Mouse (Mus musculus): ENCODE data around the gene Prune2. TPM values are rescaled to one million over a fixed set of nuclear protein-coding genes. Genes with fewer than 3 reads are reported as not detected.
A peak's percentile ranks its signal among the peaks of the same experiment; 100 is the strongest.

The Prune2 gene
- polyA plus RNA-seq, 1 experiment from 2014 or later, result 3.1 TPM

DNA sequence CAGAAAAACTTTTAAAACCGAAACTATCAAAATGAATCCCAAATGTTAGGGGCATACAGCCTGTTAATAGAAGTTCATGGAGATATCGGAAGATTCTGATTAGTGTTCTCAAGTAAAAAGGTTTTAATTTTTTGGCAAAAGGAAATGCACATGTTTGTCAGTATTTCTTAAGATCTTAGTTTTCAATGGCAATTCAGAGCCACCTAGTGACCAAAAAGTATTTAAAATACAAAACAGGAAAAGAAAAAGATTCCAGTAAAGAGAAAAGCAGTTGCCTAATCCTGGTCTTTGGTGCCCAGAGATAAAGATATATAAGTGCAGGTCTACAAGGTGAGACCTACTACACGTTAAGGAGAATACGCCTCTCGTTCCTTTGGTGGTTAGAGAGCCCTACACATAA is 115.3 kb downstream of the Prune2 start:
- H3K9ac ChIP-seq, result no peak overlapping the region
- H3K27ac ChIP-seq, result no peak overlapping the region
- no peaks in the 10 kb centered on the region for H3K4me1 ChIP-seq
- 88% methylated on average over 5 of the region's 5 CpGs for WGBS
- H3K4me3 ChIP-seq, result no peak overlapping the region
- ATAC-seq (ENCODE audit: insufficient number of reproducible peaks, insufficient read depth, low FRiP score, low TSS enrichment), result no peak
- H3K4me2 ChIP-seq (replicated peaks), result no peak overlapping the region
- no peaks in the 10 kb centered on the region for H3K36me3 ChIP-seq
- no peaks in the 10 kb centered on the region for H3K9me3 ChIP-seq
- H3K27me3 ChIP-seq, result no peaks in the 10 kb centered on the region

GRCm38 (mm10) chr19:17072245-17072644 is 116.3 kb downstream of the Prune2 start:
- no peaks in the 10 kb centered on the region for H3K27me3 ChIP-seq
- H3K36me3 ChIP-seq, result no peaks in the 10 kb centered on the region
- no peak overlapping the region for H3K4me2 ChIP-seq (replicated peaks)
- H3K27ac ChIP-seq, result no peak overlapping the region
- no peaks in the 10 kb centered on the region for H3K4me1 ChIP-seq
- no peak overlapping the region for H3K9ac ChIP-seq
- ATAC-seq (ENCODE audit: insufficient number of reproducible peaks, insufficient read depth, low FRiP score, low TSS enrichment), result no peak
- 48% methylated on average over 1 of the region's 1 CpGs for WGBS
- no peak overlapping the region for H3K4me3 ChIP-seq
- no peaks in the 10 kb centered on the region for H3K9me3 ChIP-seq

DNA sequence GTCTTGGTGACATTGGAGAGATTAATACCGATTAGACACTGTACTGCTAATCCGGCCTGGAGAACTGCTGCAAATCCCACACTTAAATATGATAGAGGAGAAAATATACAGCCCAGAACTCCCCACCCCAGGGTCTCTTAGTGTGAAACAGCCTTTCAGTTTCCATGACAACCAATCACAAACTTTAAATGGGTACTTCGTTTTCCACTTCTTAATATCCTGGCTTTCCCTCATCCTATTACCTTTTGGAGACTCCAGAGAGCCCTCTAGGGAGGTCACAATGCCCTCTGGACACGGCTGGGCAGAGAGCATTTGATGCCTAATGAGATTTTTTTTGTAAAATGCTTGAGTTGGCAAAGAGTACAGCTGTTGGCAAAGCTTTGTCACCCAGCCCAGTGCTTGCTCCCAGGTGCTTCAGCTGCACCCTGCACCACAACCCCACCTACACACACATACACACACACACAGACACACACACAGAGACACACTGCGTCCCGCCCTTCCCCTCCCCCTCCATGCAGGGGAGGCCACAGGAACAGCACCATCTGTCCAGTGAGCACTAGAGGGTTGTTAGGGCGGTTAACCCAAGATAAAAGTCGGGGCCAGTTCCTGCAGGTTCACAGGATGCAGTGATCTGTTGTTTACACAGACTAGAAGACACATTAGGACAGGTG is 122.9 kb downstream of the Prune2 start:
- Histone ChIP-seq H3K9ac (no peak overlapping the region), H3K27ac (no peak overlapping the region), H3K9me3 (no peaks in the 10 kb centered on the region), H3K4me1 (no peaks in the 10 kb centered on the region), H3K4me2 (replicated peaks) (no peak overlapping the region), H3K4me3 (no peak overlapping the region), H3K27me3 (no peaks in the 10 kb centered on the region), H3K36me3 (no peaks in the 10 kb centered on the region)
- ATAC-seq (ENCODE audit: insufficient number of reproducible peaks, insufficient read depth, low FRiP score, low TSS enrichment), result no peak
- WGBS, result 59% methylated on average over 8 of the region's 8 CpGs

DNA sequence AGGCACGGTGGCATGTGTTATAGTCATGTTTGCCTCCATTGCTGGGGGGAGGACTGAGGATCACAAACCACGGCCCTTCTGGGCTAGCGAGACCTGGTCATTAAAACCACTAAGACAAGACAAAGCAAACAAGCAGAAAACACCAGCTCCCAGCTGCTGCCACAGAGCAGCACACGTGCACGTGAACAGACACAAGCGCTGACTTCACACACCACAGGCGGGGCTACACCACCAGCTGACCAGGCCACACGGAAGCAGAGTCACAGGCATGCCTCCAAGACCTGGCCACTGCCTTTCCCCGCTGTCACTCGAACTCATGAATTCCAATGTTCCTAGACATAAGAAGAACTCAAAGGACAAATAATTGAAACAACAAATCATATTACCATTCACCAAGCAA is 125.5 kb downstream of the Prune2 start:
- Histone ChIP-seq H3K9me3 (no peaks in the 10 kb centered on the region), H3K4me1 (no peaks in the 10 kb centered on the region), H3K4me2 (replicated peaks) (no peak overlapping the region), H3K4me3 (no peak overlapping the region), H3K36me3 (no peaks in the 10 kb centered on the region), H3K27me3 (no peaks in the 10 kb centered on the region), H3K9ac (no peak overlapping the region), H3K27ac (no peak overlapping the region)
- 84% methylated on average over 10 of the region's 10 CpGs for WGBS
- no peak for ATAC-seq (ENCODE audit: insufficient number of reproducible peaks, insufficient read depth, low FRiP score, low TSS enrichment)

GRCm38 (mm10) chr19:17094067-17094466 is 138.1 kb downstream of the Prune2 start:
- Histone ChIP-seq H3K9ac (no peak overlapping the region), H3K4me1 (no peaks in the 10 kb centered on the region), H3K36me3 (no peaks in the 10 kb centered on the region), H3K9me3 (no peaks in the 10 kb centered on the region), H3K4me3 (no peak overlapping the region), H3K27me3 (no peaks in the 10 kb centered on the region), H3K27ac (no peak overlapping the region), H3K4me2 (replicated peaks) (no peak overlapping the region)
- ATAC-seq (ENCODE audit: insufficient number of reproducible peaks, insufficient read depth, low FRiP score, low TSS enrichment), result no peak
- 36% methylated on average over 8 of the region's 8 CpGs for WGBS

- 92% methylated on average over 2 of the region's 2 CpGs for WGBS
- Histone ChIP-seq H3K27ac (no peak overlapping the region), H3K9ac (no peak overlapping the region), H3K4me3 (no peak overlapping the region), H3K36me3 (no peaks in the 10 kb centered on the region), H3K4me1 (no peaks in the 10 kb centered on the region), H3K4me2 (replicated peaks) (no peak overlapping the region), H3K9me3 (no peaks in the 10 kb centered on the region), H3K27me3 (no peaks in the 10 kb centered on the region)
- ATAC-seq (ENCODE audit: insufficient number of reproducible peaks, insufficient read depth, low FRiP score, low TSS enrichment), result no peak
Observed at GRCm38 (mm10) chr19:17096338-17096737, 140.4 kb downstream of the Prune2 start.

DNA sequence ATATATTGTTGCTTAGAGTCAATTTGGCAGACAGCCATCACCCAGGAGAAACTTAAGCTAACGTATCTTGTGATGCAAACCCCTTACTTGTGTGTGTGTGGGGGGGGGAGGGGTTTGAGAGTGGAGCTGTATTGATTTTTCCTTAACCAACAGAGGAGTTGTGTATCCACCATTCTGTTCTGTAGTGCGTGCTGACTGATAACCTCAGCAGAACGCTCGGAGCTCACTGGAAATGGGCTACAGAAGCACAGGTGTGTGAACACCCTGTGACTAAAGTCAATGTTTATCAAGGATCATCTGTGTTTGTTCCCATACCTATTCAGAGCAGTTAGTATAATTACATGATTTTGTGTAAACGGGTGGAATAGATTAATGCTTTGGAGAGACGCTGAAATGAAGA is 141.3 kb downstream of the Prune2 start:
- 83% methylated on average over 6 of the region's 6 CpGs for WGBS
- Histone ChIP-seq H3K27me3 (no peaks in the 10 kb centered on the region), H3K27ac (no peak overlapping the region), H3K9me3 (no peaks in the 10 kb centered on the region), H3K9ac (no peak overlapping the region), H3K4me1 (no peaks in the 10 kb centered on the region), H3K36me3 (no peaks in the 10 kb centered on the region), H3K4me2 (replicated peaks) (no peak overlapping the region), H3K4me3 (no peak overlapping the region)
- ATAC-seq (ENCODE audit: insufficient number of reproducible peaks, insufficient read depth, low FRiP score, low TSS enrichment), result no peak

DNA sequence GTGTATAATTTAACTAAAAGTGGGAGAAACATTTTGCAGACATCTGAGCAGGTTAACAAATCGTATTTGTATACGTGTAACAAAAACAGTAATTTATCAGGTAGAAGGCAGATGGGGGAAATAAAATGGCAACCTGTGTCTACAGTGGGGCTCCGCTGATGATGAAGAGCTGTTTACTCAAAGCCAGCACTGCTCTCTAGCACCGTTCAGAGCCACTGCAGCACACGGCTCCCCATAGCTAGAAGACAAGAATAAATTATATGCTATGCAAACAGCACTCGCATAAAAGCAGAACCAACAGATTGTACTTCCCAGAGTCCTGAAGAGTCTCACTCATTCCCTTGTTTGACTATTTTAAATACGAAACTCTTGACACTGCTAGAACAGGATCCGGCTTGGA is 152.9 kb downstream of the Prune2 start:
- no peaks in the 10 kb centered on the region for H3K9me3 ChIP-seq
- 80% methylated on average over 8 of the region's 8 CpGs for WGBS
- no peaks in the 10 kb centered on the region for H3K4me1 ChIP-seq
- no peak overlapping the region for H3K9ac ChIP-seq
- H3K36me3 ChIP-seq, result no peaks in the 10 kb centered on the region
- no peak overlapping the region for H3K4me3 ChIP-seq
- ATAC-seq (ENCODE audit: insufficient number of reproducible peaks, insufficient read depth, low FRiP score, low TSS enrichment), result no peak
- H3K27ac ChIP-seq, result no peak overlapping the region
- H3K27me3 ChIP-seq, result no peaks in the 10 kb centered on the region
- H3K4me2 ChIP-seq (replicated peaks), result no peak overlapping the region

GRCm38 (mm10) chr19:17124034-17124735 is 168.3 kb downstream of the Prune2 start:
- no peak overlapping the region for H3K4me3 ChIP-seq
- H3K27ac ChIP-seq, result no peak overlapping the region
- no peak for ATAC-seq (ENCODE audit: insufficient number of reproducible peaks, insufficient read depth, low FRiP score, low TSS enrichment)
- WGBS, result 67% methylated on average over 12 of the region's 12 CpGs
- no peak overlapping the region for H3K9ac ChIP-seq
- no peaks in the 10 kb centered on the region for H3K4me1 ChIP-seq
- H3K9me3 ChIP-seq, result no peaks in the 10 kb centered on the region
- no peak overlapping the region for H3K4me2 ChIP-seq (replicated peaks)
- no peaks in the 10 kb centered on the region for H3K27me3 ChIP-seq
- H3K36me3 ChIP-seq, result no peaks in the 10 kb centered on the region

DNA sequence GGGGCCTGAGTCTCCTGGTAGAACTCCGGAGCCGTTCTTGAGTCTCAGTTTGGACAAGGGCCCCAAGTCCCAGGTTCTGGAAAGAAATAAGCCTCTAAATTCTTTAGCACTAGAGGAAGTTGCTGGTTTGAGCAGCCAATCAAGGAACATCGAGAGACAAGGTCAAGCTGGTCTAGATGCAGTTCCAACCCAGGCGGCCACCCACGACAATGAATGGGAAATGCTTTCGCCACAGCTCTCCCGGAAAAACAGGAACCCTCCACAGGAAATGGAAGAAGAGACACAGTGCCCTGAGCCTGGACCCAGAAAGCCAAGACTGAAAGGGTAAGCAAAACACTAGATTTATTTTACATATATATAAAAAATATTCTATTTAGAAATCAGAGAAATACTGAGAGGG is 169.5 kb downstream of the Prune2 start:
- Histone ChIP-seq H3K4me3 (no peak overlapping the region), H3K27ac (no peak overlapping the region), H3K4me2 (replicated peaks) (no peak overlapping the region), H3K27me3 (no peaks in the 10 kb centered on the region), H3K4me1 (no peaks in the 10 kb centered on the region), H3K9me3 (no peaks in the 10 kb centered on the region), H3K36me3 (no peaks in the 10 kb centered on the region), H3K9ac (no peak overlapping the region)
- 82% methylated on average over 7 of the region's 7 CpGs for WGBS
- ATAC-seq (ENCODE audit: insufficient number of reproducible peaks, insufficient read depth, low FRiP score, low TSS enrichment), result no peak

DNA sequence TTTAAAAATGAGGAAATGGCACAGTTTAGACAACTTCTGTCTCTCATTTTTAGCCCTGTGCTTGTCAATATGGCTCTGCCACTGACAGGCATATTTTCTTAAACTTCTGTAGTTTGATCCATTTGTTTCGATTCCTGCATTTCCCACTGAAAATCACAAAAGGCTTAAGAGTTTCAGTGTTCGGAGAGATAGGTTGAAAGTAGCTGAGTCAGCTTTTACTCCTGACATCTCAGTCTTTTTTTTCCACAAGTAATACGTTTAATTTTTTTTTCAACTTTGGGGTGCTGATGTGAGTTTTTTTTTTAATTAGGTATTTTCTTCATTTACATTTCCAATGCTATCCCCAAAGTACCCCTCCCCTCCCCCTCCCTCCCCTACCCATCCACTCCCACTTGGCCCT is 174.6 kb downstream of the Prune2 start:
- no peaks in the 10 kb centered on the region for H3K36me3 ChIP-seq
- no peaks in the 10 kb centered on the region for H3K27me3 ChIP-seq
- no peak overlapping the region for H3K4me2 ChIP-seq (replicated peaks)
- no peak for ATAC-seq (ENCODE audit: insufficient number of reproducible peaks, insufficient read depth, low FRiP score, low TSS enrichment)
- no peaks in the 10 kb centered on the region for H3K9me3 ChIP-seq
- no peaks in the 10 kb centered on the region for H3K4me1 ChIP-seq
- H3K4me3 ChIP-seq, result no peak overlapping the region
- H3K9ac ChIP-seq, result no peak overlapping the region
- H3K27ac ChIP-seq, result no peak overlapping the region
- 72% methylated on average over 3 of the region's 3 CpGs for WGBS

DNA sequence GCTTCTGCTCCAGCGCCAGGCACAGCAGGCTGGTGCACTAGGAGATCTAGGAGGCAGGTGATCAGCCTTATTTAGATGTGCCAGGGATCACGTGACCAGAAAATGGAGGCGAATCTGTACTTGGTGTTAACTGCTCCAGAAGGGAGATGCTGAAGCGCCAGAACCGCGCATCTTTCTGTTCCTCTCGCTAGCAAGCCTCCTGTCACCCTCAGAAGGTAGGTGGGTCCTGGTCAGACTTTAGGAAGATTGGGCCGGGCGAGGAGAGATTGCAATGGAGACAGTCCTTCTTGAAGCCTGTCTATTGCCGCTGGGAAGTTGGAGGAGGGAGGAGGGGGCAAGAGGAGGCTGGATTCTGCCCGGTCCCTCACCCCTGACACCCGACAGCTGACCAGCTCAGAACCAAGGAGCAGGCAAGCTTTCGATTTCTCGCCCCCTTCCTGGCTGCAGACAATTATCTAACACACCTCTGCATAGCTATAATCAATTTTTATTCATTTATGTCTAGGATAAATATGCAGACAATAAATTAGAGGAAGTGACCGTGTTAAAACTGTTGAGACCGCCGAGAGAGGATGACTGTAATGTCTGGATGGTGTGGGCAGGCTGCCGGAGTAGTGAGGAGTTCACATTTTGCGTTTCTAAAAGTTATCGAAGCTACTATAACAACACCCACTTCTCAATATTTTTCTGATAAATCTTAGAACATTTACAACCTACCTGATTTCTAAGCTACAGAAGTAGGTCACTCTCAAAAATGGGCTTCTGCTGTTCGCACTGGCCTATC is 181.0 kb downstream of the Prune2 start:
- Histone ChIP-seq H3K4me1 (no peaks in the 10 kb centered on the region), H3K4me2 (replicated peaks) (peak overlapping the region; percentile 67), H3K36me3 (no peaks in the 10 kb centered on the region), H3K9ac (peak overlapping the region; percentile 34; the same call in 1 of the 2 replicates), H3K27ac (no peak overlapping the region), H3K27me3 (peaks cover 12% of the 10 kb centered on the region), H3K4me3 (peak overlapping the region; percentile 39), H3K9me3 (no peaks in the 10 kb centered on the region)
- WGBS, result 10% methylated on average over 21 of the region's 21 CpGs
- no peak for ATAC-seq (ENCODE audit: insufficient number of reproducible peaks, insufficient read depth, low FRiP score, low TSS enrichment)

Measured in embryonic facial prominence, embryonic 12.5 days (tissue).